Mouse (Mus musculus) C2C12 (cell line): Measurements from ENCODE around the gene Hsp90ab1. TPM values are rescaled to one million over a fixed set of nuclear protein-coding genes. Genes with fewer than 3 reads are reported as not detected.
A peak's percentile ranks its signal among the peaks of the same experiment; 100 is the strongest.

ENCODE experiments used
- H3K27me3 ChIP-seq: one replicate; pipeline ENCODE4 v1.6.1; 2011; ENCODE audit not compliant: control insufficient read depth, insufficient read depth, insufficient read length
- H3K36me3 ChIP-seq: one replicate; pipeline ENCODE4 v1.6.1; 2011; ENCODE audit not compliant: control insufficient read depth, insufficient read depth
- H3K4me3 ChIP-seq: one replicate; pipeline ENCODE4 v1.5.1; 2011; ENCODE audit warnings: mild to moderate bottlenecking, control low read depth; ENCODE audit not compliant: poor library complexity, insufficient read depth, severe bottlenecking
- H3K79me2 ChIP-seq: one replicate; pipeline ENCODE4 v1.6.1; 2011; ENCODE audit not compliant: control insufficient read depth, insufficient read depth
- H3K79me3 ChIP-seq: one replicate; pipeline ENCODE4 v1.6.1; 2011; ENCODE audit warnings: low read depth, control low read depth
- H3ac ChIP-seq: one replicate; pipeline ENCODE3; 2011; ENCODE audit warnings: low read depth; ENCODE audit not compliant: control insufficient read depth, insufficient read length
- CEBPB ChIP-seq: IDR thresholded peaks from one replicate; pipeline ENCODE4 v1.6.1; 2011; ENCODE audit warnings: low read depth, mild to moderate bottlenecking, control low read depth, moderate library complexity
- CTCF ChIP-seq: IDR thresholded peaks from one replicate; pipeline ENCODE4 v1.5.1; 2011; ENCODE audit not compliant: control insufficient read depth, insufficient read depth, insufficient read length
- FOSL1 ChIP-seq: IDR thresholded peaks from one replicate; pipeline ENCODE4 v1.8.0; 2011; ENCODE audit warnings: mild to moderate bottlenecking, low read length; ENCODE audit not compliant: poor library complexity, insufficient read depth, severe bottlenecking
- MAX ChIP-seq: IDR thresholded peaks from one replicate; pipeline ENCODE4 v1.6.1; 2011; ENCODE audit warnings: mild to moderate bottlenecking, control low read depth
- MYOD1 ChIP-seq: IDR thresholded peaks from one replicate; pipeline ENCODE4 v1.6.1; 2011; ENCODE audit warnings: low read depth; ENCODE audit not compliant: control insufficient read depth, insufficient read length
- MYOG ChIP-seq: IDR thresholded peaks from one replicate; pipeline ENCODE4 v1.6.1; 2011; ENCODE audit not compliant: control insufficient read depth, insufficient read length; ENCODE audit errors: extremely low read depth
- USF1 ChIP-seq: IDR thresholded peaks from one replicate; pipeline ENCODE4 v1.6.1; 2011; ENCODE audit warnings: low read depth, mild to moderate bottlenecking, control low read depth, moderate library complexity
- polyA plus RNA-seq: library from polyadenylated mRNA; unstranded; fragments of >200 nt; fragmentation: generic; extraction: Trizol; gene quantifications from one replicate; pipeline ENCODE4 v1.2.1, GENCODE M21; 2012; ENCODE audit warnings: missing spikeins

The Hsp90ab1 gene
- polyA plus RNA-seq, 1 experiment, result 2,021 TPM

GRCm38 (mm10) chr17:45563655-45564530, 9.2 kb downstream of the Hsp90ab1 start, which contains the start of gene Slc35b2:
Slc35b2 (plus strand) TSS chr17:45563874.
- Histone ChIP-seq H3K27me3 (no peaks in the 10 kb centered on the region), H3K4me3 (peak within 1 kb of the TSS; percentile 69), H3K36me3 (peaks cover 38% of the 10 kb centered on the region), H3K79me3 (peaks cover 18% of the 10 kb centered on the region), H3K79me2 (peaks cover 27% of the 10 kb centered on the region), H3ac (peak within 1 kb of the TSS; percentile 88)
- no peak for TF ChIP-seq CEBPB
- no peak for TF ChIP-seq MYOG
- no peak for TF ChIP-seq FOSL1
- no peak for TF ChIP-seq MYOD1
- peak; percentile 97 for TF ChIP-seq CTCF
- peak; percentile 7 for TF ChIP-seq USF1
- TF ChIP-seq MAX, result peak; percentile 52

GRCm38 (mm10) chr17:45563216-45563615, 9.9 kb downstream of the Hsp90ab1 start:
- TF ChIP-seq FOSL1, result no peak
- no peak for TF ChIP-seq CEBPB
- TF ChIP-seq MAX, result no peak
- TF ChIP-seq MYOD1, result no peak
- no peak for TF ChIP-seq MYOG
- no peak for TF ChIP-seq USF1
- TF ChIP-seq CTCF, result no peak
- Histone ChIP-seq H3K27me3 (no peaks in the 10 kb centered on the region), H3ac (no peak overlapping the region), H3K36me3 (peaks cover 31% of the 10 kb centered on the region), H3K79me2 (peaks cover 21% of the 10 kb centered on the region), H3K4me3 (no peak overlapping the region), H3K79me3 (peaks cover 13% of the 10 kb centered on the region)

- peaks cover 21% of the 10 kb centered on the region for H3K79me2 ChIP-seq
- H3K27me3 ChIP-seq, result no peaks in the 10 kb centered on the region
- no peak overlapping the region for H3K4me3 ChIP-seq
- peaks cover 9% of the 10 kb centered on the region for H3K79me3 ChIP-seq
- TF ChIP-seq MYOD1 (no peak), FOSL1 (no peak), MYOG (no peak), USF1 (no peak), MAX (no peak), CTCF (no peak), CEBPB (no peak)
- no peak overlapping the region for H3ac ChIP-seq
- H3K36me3 ChIP-seq, result peaks cover under 1% of the 10 kb centered on the region
Observed at GRCm38 (mm10) chr17:45559732-45560525, 13.1 kb downstream of the Hsp90ab1 start.

- H3K4me3 ChIP-seq, result no peak overlapping the region
- no peaks in the 10 kb centered on the region for H3K27me3 ChIP-seq
- peaks cover 10% of the 10 kb centered on the region for H3K79me2 ChIP-seq
- no peaks in the 10 kb centered on the region for H3K79me3 ChIP-seq
- H3ac ChIP-seq, result no peak overlapping the region
- H3K36me3 ChIP-seq, result no peaks in the 10 kb centered on the region
- TF ChIP-seq MYOD1, result no peak
- no peak for TF ChIP-seq MAX
- no peak for TF ChIP-seq CEBPB
- TF ChIP-seq MYOG, result no peak
- no peak for TF ChIP-seq CTCF
- TF ChIP-seq USF1, result no peak
- TF ChIP-seq FOSL1, result no peak
Observed at GRCm38 (mm10) chr17:45557998-45558862, 14.8 kb downstream of the Hsp90ab1 start.

GRCm38 (mm10) chr17:45557246-45557824, 15.7 kb downstream of the Hsp90ab1 start:
- H3K4me3 ChIP-seq, result no peak overlapping the region

More at GRCm38 (mm10) chr17:45557246-45557824, 15.7 kb downstream of the Hsp90ab1 start:
- no peaks in the 10 kb centered on the region for H3K27me3 ChIP-seq
- H3K79me3 ChIP-seq, result no peaks in the 10 kb centered on the region
- no peaks in the 10 kb centered on the region for H3K36me3 ChIP-seq
- H3K79me2 ChIP-seq, result peaks cover 10% of the 10 kb centered on the region
- H3ac ChIP-seq, result no peak overlapping the region
- no peak for TF ChIP-seq MAX
- TF ChIP-seq CTCF, result no peak
- TF ChIP-seq CEBPB, result no peak
- no peak for TF ChIP-seq MYOD1
- TF ChIP-seq MYOG, result no peak
- TF ChIP-seq USF1, result no peak
- no peak for TF ChIP-seq FOSL1
